Mouse (Mus musculus) naive thymus-derived CD4-positive, alpha-beta T cell, adult 2 months (primary cell): Measurements from ENCODE around the gene Mpc2.

Experiments used
- DNase-seq: peaks from one replicate; pipeline ENCODE4 v3.0.0-alpha.2; 2011; ENCODE audit warnings: low read depth

The Mpc2 gene

DNA sequence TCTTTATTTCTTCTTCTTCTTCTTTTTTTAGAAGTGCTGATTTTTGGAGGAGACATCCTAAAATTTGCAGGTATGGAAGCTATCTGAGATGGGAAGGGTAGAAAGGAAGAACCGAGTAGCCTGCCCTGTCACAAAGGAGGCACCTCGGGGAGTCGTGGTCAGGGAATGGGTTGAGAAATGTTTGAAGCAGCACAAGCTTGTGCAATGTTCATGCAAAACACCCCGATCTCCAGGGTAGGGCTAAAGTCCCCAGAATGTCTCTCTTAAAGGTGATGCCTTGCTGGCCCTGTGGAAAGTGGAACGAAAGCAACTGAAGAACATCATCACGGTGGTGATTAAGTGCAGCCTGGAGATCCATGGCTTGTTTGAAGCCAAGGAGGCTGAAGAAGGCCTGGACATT lies 45.9 kb downstream of the Mpc2 start:
- no peak for DNase-seq

DNA sequence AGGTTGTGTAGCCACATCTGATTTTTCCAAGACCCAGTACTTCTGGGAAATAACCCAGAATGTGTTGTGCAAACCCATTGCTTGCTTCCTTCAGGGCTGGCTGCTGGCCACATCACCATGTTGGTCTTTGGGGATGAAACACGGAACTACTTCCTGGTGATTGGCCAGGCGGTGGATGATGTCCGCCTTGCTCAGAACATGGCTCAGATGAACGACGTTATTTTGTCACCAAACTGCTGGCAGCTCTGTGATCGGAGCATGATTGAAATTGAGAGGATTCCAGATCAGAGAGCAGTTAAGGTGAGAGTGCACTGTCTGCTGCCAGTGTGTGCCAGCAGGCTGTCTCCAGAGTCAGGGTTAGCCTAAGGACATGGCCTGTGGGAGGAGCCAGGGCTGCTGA lies 49.7 kb downstream of the Mpc2 start:
- no peak for DNase-seq

DNA sequence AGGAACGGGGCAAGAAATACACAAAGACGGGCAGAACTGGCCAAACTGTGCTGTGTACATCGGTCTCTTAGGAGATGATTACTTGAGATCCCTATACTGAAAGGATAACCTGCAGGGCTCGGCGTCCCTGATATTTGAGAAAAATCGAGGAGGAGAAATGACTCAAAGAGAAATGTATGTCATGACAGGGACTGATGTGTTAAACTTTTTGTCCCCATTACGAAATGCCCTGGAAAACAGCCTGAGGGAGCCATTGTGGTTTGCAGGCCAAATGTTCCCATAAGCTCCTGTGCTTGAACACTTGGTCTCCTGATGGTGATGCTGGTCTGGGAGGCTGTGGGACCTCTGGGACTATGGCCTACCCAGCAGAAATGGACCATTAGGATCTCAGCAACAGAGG lies 60.3 kb downstream of the Mpc2 start:
- no peak for DNase-seq
